Mouse (Mus musculus): ENCODE results near the gene Lyrm1.
A peak's percentile ranks its signal among the peaks of the same experiment; 100 is the strongest.

Gene Lyrm1

GRCm38 (mm10) chr7:119895639-119896512 is at the start of gene Lyrm1, which contains the start of gene Dcun1d3:
Gene Lyrm1 (plus strand): TSS chr7:119895861.
Gene Dcun1d3 (minus strand): TSS chr7:119896298.
- DNase-seq (ENCODE audit: extremely low spot score) = peak; percentile 99

GRCm38 (mm10) chr7:119847396-119847795 is 48.3 kb upstream of the Lyrm1 start:
- DNase-seq (ENCODE audit: extremely low spot score) = no peak

- DNase-seq (ENCODE audit: extremely low spot score) = peak; percentile 57
Measured at GRCm38 (mm10) chr7:119849096-119849495, 46.6 kb upstream of the Lyrm1 start.

DNA sequence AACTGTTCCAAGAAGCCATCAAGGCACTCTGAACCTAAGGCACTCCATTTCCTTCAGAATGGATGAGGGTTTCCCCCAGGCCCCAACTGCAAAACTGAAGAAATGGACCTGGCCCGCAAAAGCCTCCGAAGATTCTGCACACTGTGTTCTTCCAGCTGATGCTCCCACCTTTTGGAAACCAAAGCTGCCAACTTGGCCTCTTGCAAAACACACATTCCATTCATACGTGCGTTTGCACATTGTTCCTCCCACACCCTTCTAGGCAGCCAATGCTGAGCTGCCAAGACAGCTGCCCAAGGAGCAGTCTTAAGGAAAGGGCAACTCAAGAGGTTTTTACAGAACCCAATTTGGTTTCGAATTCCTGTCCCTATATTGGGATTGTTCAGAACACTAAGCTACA is 44.9 kb upstream of the Lyrm1 start:
- DNase-seq (ENCODE audit: extremely low spot score) = no peak

GRCm38 (mm10) chr7:119852494-119852893 is 43.2 kb upstream of the Lyrm1 start:
- DNase-seq (ENCODE audit: extremely low spot score) = no peak

GRCm38 (mm10) chr7:119853186-119853585 is 42.5 kb upstream of the Lyrm1 start:
- DNase-seq (ENCODE audit: extremely low spot score) = no peak

DNA sequence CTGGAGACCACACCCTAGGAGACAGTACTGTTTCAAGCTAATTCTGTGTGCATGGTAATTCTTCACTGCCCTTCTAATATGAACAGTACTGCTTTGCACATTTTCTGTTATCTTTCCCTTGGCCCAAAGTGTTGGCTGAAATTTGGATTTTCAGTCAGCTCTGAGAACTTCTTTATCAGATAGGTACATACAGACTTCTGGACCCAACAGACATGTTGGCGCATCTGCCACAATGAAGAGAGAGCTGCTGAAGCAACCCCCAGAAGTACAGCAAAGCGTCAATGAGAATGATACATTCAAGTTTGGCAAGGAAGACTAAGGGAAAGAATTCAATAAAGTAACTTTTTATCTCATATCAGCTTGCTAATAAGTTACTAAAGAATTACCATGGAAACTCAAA is 41.3 kb upstream of the Lyrm1 start:
- DNase-seq (ENCODE audit: extremely low spot score) = no peak

- DNase-seq (ENCODE audit: extremely low spot score) = no peak
Measured at GRCm38 (mm10) chr7:119855031-119855430, 40.6 kb upstream of the Lyrm1 start.

DNA sequence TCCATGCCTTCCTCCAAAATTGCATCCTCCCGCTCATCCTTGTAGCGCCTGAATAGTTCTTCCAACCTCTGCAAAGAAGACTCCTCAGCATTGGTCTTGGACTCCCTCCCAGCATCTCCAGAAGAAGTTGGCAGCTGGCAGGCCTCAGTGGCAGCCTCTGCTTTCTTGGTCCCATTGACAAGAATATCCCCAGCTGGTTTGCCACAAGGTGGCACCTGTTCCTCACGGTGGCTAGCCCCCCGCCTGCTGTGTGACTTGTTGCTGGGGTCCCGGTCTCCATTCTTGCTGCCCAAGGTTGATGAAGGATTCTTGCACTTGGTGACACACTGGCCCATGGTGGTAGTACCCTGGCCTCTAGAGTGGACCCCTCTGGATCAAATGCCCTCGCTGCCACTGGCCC is 36.2 kb upstream of the Lyrm1 start:
- no peak for DNase-seq (ENCODE audit: extremely low spot score)

GRCm38 (mm10) chr7:119860116-119860515 is 35.5 kb upstream of the Lyrm1 start:
- DNase-seq (ENCODE audit: extremely low spot score) = no peak

GRCm38 (mm10) chr7:119860554-119860953 is 35.1 kb upstream of the Lyrm1 start:
- DNase-seq (ENCODE audit: extremely low spot score) = no peak

DNA sequence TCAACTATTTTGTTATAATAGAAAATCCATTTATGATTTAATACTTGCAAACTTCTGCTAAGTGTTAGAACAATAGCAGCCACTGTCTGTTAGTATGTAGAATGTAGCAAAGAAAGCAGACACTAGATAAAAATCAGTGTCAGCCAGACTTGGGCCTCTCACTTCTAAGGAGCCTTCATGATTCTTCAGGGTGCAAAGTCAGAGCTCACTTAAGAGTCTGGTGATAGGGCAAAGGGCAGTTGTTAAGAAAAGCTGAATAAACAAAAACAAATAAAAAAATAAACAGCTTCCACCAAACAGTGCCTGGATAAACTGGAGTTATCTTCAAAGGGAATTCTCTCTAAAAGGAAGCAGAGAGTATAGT is 34.7 kb upstream of the Lyrm1 start:
- no peak for DNase-seq (ENCODE audit: extremely low spot score)

- DNase-seq (ENCODE audit: extremely low spot score) = peak; percentile 76
Measured at GRCm38 (mm10) chr7:119861335-119862091, 34.1 kb upstream of the Lyrm1 start.

DNA sequence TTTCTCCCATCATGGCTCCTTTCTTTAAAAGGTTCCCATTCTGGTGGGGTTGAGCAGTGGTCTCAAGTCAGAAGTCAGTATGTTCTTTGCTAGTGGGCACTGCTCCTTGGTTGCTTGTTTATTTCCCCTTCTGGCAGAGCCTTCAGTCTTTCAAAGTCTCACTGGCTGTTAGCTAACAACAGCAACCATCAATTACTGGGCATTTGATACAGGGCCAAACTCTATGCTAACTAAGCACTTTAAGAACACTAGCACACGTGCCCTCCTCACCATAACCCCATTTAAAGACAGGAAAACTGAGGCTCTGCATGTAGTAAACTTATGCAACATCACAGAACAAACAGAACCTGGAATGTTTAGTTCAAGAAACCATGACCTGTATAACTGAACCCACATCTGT is 33.5 kb upstream of the Lyrm1 start:
- DNase-seq (ENCODE audit: extremely low spot score) = no peak

- no peak for DNase-seq (ENCODE audit: extremely low spot score)
Measured at GRCm38 (mm10) chr7:119864500-119864899, 31.2 kb upstream of the Lyrm1 start.

GRCm38 (mm10) chr7:119866136-119866535 is 29.5 kb upstream of the Lyrm1 start:
- no peak for DNase-seq (ENCODE audit: extremely low spot score)

- DNase-seq (ENCODE audit: extremely low spot score) = no peak
Measured at GRCm38 (mm10) chr7:119872204-119872603, 23.5 kb upstream of the Lyrm1 start.

DNA sequence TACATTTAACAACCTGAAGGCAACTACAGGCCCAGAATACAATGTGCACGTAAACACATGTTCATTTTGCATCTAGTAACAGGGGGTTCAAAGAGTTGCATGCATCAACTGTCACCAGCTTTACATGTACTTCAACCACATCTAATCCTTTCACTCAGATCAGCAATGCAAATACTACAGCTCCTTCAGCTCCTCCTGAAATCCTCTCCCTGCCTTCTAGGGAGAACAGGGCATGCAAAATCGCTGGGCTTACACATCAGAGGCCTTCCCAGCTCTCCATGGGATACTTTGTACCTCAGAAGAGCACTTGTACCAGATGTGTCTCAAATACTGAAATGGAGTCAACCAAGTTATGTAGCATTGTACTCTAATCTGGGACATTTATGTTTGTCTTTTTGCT is 22.6 kb upstream of the Lyrm1 start:
- no peak for DNase-seq (ENCODE audit: extremely low spot score)

GRCm38 (mm10) chr7:119875776-119876440 is 19.8 kb upstream of the Lyrm1 start:
- DNase-seq (ENCODE audit: extremely low spot score) = no peak

- DNase-seq (ENCODE audit: extremely low spot score) = no peak
Measured at GRCm38 (mm10) chr7:119879171-119879570, 16.5 kb upstream of the Lyrm1 start.

GRCm38 (mm10) chr7:119880345-119880744 is 15.3 kb upstream of the Lyrm1 start:
- DNase-seq (ENCODE audit: extremely low spot score) = no peak

DNA sequence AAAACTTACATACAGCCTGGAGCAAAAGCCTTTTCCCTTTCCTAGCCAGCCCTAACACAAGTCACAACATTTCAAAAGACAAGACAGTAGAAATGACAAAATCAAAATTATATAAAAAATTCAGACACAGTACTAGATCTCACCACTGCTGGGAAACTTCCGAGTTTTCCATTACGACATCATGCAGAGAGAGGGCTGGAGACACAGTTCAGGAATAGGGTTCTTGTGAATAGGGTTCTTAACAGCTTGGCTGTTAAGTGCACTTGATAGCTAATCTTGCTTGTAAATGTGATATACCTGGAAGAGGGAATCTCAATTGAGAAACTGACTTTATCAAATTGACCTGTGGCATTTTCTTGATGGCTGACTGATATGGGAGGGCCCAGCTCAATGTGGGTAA is 14.4 kb upstream of the Lyrm1 start:
- DNase-seq (ENCODE audit: extremely low spot score) = no peak
